Mouse (Mus musculus): ENCODE results near the gene Usp30. TPM values are rescaled to one million over a fixed set of nuclear protein-coding genes. Genes with fewer than 3 reads are reported as not detected.

Usp30 gene
- total and polyA plus RNA-seq, 2 experiments = 6.6 to 14.8 TPM

DNA sequence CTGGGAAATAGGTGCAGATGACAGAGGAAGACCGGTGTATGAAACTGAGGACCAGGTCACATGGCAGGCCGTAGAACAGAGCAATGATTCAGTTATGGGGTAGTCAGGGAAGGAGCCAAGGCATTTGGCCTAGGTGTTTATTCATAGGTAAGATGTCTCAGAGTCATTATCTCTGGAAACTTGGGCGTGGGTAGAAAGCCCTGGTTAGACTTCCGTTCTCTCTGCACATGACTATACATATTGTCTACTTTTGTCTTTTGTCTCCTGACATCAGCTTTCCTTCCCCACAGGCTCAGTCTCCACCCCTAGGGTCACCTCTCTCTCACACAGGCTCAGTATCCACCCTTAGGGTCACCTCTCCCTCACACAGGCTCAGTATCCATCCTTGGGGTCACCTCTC, 21.5 kb upstream of the Usp30 start:
- DNase-seq (ENCODE audit: extremely low read depth, low read depth, low spot score) = no peak
- Histone ChIP-seq H3K27me3 (ENCODE audit: control insufficient read depth, insufficient read depth, low read length) (no peaks in the 10 kb centered on the region), H3K27ac (replicated peaks; ENCODE audit: insufficient read depth, low read depth, low read length) (no peak overlapping the region), H3K36me3 (ENCODE audit: control insufficient read depth, insufficient read depth, low read length) (no peaks in the 10 kb centered on the region), H3K9ac (ENCODE audit: low read depth, low read length) (no peak overlapping the region), H3K4me1 (ENCODE audit: control insufficient read depth, insufficient read depth, low read length) (peaks cover 2% of the 10 kb centered on the region; the same call in 1 of the 2 replicates), H3K79me2 (ENCODE audit: control insufficient read depth, insufficient read depth, low read length) (no peaks in the 10 kb centered on the region), H3K4me3 (ENCODE audit: insufficient read depth, low read depth, low read length) (no peak overlapping the region)
- TF ChIP-seq POLR2A (IDR thresholded peaks at IDR 0.05; ENCODE audit: extremely low read depth, insufficient read depth, low read length) (no peak), CTCF (IDR thresholded peaks at IDR 0.05; ENCODE audit: low read depth, low read length) (no peak)
- 76% methylated on average over 4 of the region's 4 CpGs for WGBS

DNA sequence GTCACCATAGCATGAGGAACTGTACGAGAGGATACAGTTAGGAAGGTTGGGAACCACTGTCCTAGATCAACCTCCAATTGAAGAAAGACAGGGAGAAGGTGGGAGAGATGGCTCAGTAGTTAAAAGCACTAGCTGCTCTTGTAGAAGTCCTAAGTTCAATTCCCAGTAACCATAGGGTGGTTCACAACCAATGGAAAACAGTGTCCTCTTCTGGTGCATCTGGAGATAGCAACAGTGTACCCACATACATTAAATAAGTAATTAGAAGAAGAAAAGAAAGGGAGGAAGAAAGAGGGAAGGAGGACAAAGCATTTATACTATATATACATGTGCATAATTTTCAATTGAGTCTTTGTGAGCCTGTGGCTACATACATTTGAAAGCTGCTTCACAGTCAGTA, 20.1 kb upstream of the Usp30 start:
- H3K36me3 ChIP-seq (ENCODE audit: control insufficient read depth, insufficient read depth, low read length) = no peaks in the 10 kb centered on the region
- WGBS = 80% methylated on average over 1 of the region's 1 CpGs
- no peaks in the 10 kb centered on the region for H3K27me3 ChIP-seq (ENCODE audit: control insufficient read depth, insufficient read depth, low read length)
- no peak for TF ChIP-seq POLR2A (IDR thresholded peaks at IDR 0.05; ENCODE audit: extremely low read depth, insufficient read depth, low read length)
- TF ChIP-seq CTCF (IDR thresholded peaks at IDR 0.05; ENCODE audit: low read depth, low read length) = peak; percentile 24; the same call in 1 of the 2 replicates
- H3K4me3 ChIP-seq (ENCODE audit: insufficient read depth, low read depth, low read length) = no peak overlapping the region
- no peak overlapping the region for H3K9ac ChIP-seq (ENCODE audit: low read depth, low read length)
- peak; percentile 34 for DNase-seq (ENCODE audit: extremely low read depth, low read depth, low spot score)
- no peaks in the 10 kb centered on the region for H3K79me2 ChIP-seq (ENCODE audit: control insufficient read depth, insufficient read depth, low read length)
- H3K4me1 ChIP-seq (ENCODE audit: control insufficient read depth, insufficient read depth, low read length) = peaks cover 2% of the 10 kb centered on the region; the same call in 1 of the 2 replicates
- no peak overlapping the region for H3K27ac ChIP-seq (replicated peaks; ENCODE audit: insufficient read depth, low read depth, low read length)

DNA sequence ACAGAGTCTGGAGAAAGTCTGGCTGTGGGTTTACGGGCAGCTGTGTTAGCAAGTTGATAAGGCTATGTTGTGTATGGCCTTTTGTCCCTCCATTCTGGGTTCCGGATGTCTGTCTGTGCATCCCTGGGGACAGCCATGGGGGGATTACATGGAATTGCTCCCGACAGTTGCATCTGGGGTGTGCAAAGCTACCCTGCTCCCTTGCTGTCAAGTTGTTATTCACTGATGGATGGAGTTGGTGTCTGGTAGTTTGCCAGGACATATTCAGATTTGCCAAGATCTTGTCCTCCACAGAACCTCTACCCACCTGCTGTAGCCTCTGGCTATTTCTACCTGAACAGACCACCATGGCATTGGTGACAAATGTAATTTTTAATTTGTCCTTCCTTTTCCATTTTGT, 19.1 kb upstream of the Usp30 start:
- TF ChIP-seq CTCF (IDR thresholded peaks at IDR 0.05; ENCODE audit: low read depth, low read length) (no peak), POLR2A (IDR thresholded peaks at IDR 0.05; ENCODE audit: extremely low read depth, insufficient read depth, low read length) (no peak)
- WGBS = 78% methylated on average over 3 of the region's 3 CpGs
- no peak overlapping the region for H3K9ac ChIP-seq (ENCODE audit: low read depth, low read length)
- H3K79me2 ChIP-seq (ENCODE audit: control insufficient read depth, insufficient read depth, low read length) = no peaks in the 10 kb centered on the region
- no peaks in the 10 kb centered on the region for H3K36me3 ChIP-seq (ENCODE audit: control insufficient read depth, insufficient read depth, low read length)
- no peak overlapping the region for H3K4me3 ChIP-seq (ENCODE audit: insufficient read depth, low read depth, low read length)
- no peak for DNase-seq (ENCODE audit: extremely low read depth, low read depth, low spot score)
- H3K27me3 ChIP-seq (ENCODE audit: control insufficient read depth, insufficient read depth, low read length) = no peaks in the 10 kb centered on the region
- H3K27ac ChIP-seq (replicated peaks; ENCODE audit: insufficient read depth, low read depth, low read length) = no peak overlapping the region
- H3K4me1 ChIP-seq (ENCODE audit: control insufficient read depth, insufficient read depth, low read length) = peaks cover 2% of the 10 kb centered on the region; the same call in 1 of the 2 replicates

DNA sequence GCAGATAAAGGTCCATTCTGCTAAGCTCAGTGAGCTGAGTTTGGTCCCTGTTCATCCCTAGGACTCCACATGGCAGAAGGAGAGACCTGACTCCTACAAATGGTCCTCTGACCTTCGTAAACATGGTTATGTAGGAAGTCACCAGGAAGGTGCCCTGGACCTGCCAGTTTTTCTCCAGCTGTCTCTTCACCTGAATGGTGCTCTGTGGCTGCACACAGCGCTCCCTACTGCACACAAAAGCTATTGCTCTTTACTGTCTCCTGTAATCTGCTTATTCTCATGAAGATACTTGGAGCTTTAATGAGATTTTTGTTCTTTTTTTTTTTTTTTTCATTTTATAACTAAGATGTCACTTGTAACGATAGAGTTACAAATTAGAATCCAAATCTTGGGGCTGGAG, 18.7 kb upstream of the Usp30 start:
- no peak for DNase-seq (ENCODE audit: extremely low read depth, low read depth, low spot score)
- Histone ChIP-seq H3K36me3 (ENCODE audit: control insufficient read depth, insufficient read depth, low read length) (no peaks in the 10 kb centered on the region), H3K9ac (ENCODE audit: low read depth, low read length) (no peak overlapping the region), H3K4me1 (ENCODE audit: control insufficient read depth, insufficient read depth, low read length) (no peaks in the 10 kb centered on the region), H3K4me3 (ENCODE audit: insufficient read depth, low read depth, low read length) (no peak overlapping the region), H3K27ac (replicated peaks; ENCODE audit: insufficient read depth, low read depth, low read length) (no peak overlapping the region), H3K27me3 (ENCODE audit: control insufficient read depth, insufficient read depth, low read length) (no peaks in the 10 kb centered on the region), H3K79me2 (ENCODE audit: control insufficient read depth, insufficient read depth, low read length) (no peaks in the 10 kb centered on the region)
- WGBS = 48% methylated on average over 3 of the region's 3 CpGs
- TF ChIP-seq CTCF (IDR thresholded peaks at IDR 0.05; ENCODE audit: low read depth, low read length) = peak; percentile 43
- no peak for TF ChIP-seq POLR2A (IDR thresholded peaks at IDR 0.05; ENCODE audit: extremely low read depth, insufficient read depth, low read length)

DNA sequence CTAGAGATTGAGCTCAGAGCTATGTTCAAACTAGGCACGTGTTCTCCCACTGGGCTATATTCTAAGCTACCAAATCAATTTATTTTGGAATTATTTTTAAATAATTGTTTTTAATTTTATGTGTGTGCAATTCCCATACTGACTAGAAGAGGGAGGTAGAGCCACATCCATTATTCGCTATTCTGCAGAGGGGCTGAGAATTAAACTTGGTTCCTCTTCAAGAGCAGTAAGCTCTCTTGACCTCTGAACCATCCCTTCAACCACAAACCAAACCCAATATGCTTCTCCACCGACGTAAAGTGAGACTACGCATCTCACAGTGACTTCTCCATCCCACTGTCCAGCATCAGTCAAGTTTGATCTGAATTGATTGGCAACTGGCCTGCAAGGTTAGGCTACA, 18.1 kb upstream of the Usp30 start:
- 85% methylated on average over 5 of the region's 5 CpGs for WGBS
- TF ChIP-seq CTCF (IDR thresholded peaks at IDR 0.05; ENCODE audit: low read depth, low read length) = no peak
- no peak for TF ChIP-seq POLR2A (IDR thresholded peaks at IDR 0.05; ENCODE audit: extremely low read depth, insufficient read depth, low read length)
- H3K36me3 ChIP-seq (ENCODE audit: control insufficient read depth, insufficient read depth, low read length) = no peaks in the 10 kb centered on the region
- no peak overlapping the region for H3K27ac ChIP-seq (replicated peaks; ENCODE audit: insufficient read depth, low read depth, low read length)
- no peak for DNase-seq (ENCODE audit: extremely low read depth, low read depth, low spot score)
- H3K4me3 ChIP-seq (ENCODE audit: insufficient read depth, low read depth, low read length) = no peak overlapping the region
- no peaks in the 10 kb centered on the region for H3K79me2 ChIP-seq (ENCODE audit: control insufficient read depth, insufficient read depth, low read length)
- no peaks in the 10 kb centered on the region for H3K27me3 ChIP-seq (ENCODE audit: control insufficient read depth, insufficient read depth, low read length)
- H3K4me1 ChIP-seq (ENCODE audit: control insufficient read depth, insufficient read depth, low read length) = no peaks in the 10 kb centered on the region
- no peak overlapping the region for H3K9ac ChIP-seq (ENCODE audit: low read depth, low read length)

DNA sequence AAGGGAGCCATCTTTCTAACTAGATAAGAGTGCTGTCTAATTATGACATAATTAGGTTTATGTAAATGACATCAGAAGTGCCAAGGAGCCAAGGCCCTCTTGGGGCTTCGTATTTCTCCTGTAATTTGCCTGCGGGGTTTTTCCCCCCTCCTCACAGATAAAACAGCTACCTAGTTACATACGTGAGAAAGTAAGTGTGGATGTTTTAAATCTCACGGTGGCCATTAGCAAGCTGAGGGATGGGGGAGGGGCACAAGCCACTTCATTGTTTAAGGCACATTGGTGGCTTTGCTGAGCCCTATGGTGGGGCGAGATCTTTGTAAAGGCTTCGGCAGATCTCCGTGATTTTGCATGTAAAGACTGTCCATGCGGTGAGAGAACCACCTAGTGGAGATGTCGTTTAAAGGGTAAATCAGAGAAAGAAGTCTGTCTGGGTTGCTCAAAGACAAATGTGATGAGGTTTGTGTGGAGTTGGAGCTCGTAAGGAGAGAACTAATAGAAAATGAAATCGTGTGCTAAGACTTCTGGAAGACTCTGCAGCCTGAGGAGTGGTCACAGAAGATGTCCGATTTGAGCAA, 16.4 kb upstream of the Usp30 start:
- WGBS = 51% methylated on average over 12 of the region's 12 CpGs
- H3K36me3 ChIP-seq (ENCODE audit: control insufficient read depth, insufficient read depth, low read length) = no peaks in the 10 kb centered on the region
- H3K79me2 ChIP-seq (ENCODE audit: control insufficient read depth, insufficient read depth, low read length) = no peaks in the 10 kb centered on the region
- H3K4me1 ChIP-seq (ENCODE audit: control insufficient read depth, insufficient read depth, low read length) = no peaks in the 10 kb centered on the region
- DNase-seq (ENCODE audit: extremely low read depth, low read depth, low spot score) = no peak
- H3K27me3 ChIP-seq (ENCODE audit: control insufficient read depth, insufficient read depth, low read length) = no peaks in the 10 kb centered on the region
- TF ChIP-seq POLR2A (IDR thresholded peaks at IDR 0.05; ENCODE audit: extremely low read depth, insufficient read depth, low read length) (no peak), CTCF (IDR thresholded peaks at IDR 0.05; ENCODE audit: low read depth, low read length) (no peak)
- no peak overlapping the region for H3K4me3 ChIP-seq (ENCODE audit: insufficient read depth, low read depth, low read length)
- no peak overlapping the region for H3K9ac ChIP-seq (ENCODE audit: low read depth, low read length)
- no peak overlapping the region for H3K27ac ChIP-seq (replicated peaks; ENCODE audit: insufficient read depth, low read depth, low read length)
